Mouse (Mus musculus) MEL (cell line): ENCODE results near the gene Hfe2. TPM values are rescaled to one million over a fixed set of nuclear protein-coding genes. Genes with fewer than 3 reads are reported as not detected.

Experiments
- DNase-seq: peaks from one replicate; pipeline ENCODE4 v3.0.0; 2011; ENCODE audit warnings: low read depth, low spot score
- H3K27ac ChIP-seq: 2 replicates; pipeline ENCODE4 v1.5.1; 2012; ENCODE audit warnings: low read depth, mild to moderate bottlenecking, control low read depth, low read length, moderate library complexity; ENCODE audit not compliant: control insufficient read depth
- H3K27me3 ChIP-seq, 2 experiments: fragments of 150-350 bp in 1 of 2; sonication (generic) in 1 of 2; 2 replicates each; pipeline ENCODE4 v1.6.1; 2012; ENCODE audit warnings: low read length in 2 of 2, mild to moderate bottlenecking in 2 of 2, improper control_type of control experiment in 1 of 2, moderate library complexity in 1 of 2; ENCODE audit not compliant: insufficient read depth in 2 of 2, control insufficient read depth in 1 of 2
- H3K36me3 ChIP-seq, 2 experiments: 2 replicates each; pipeline ENCODE4 v1.6.1; 2012 to 2014; ENCODE audit warnings: low read length in 2 of 2, improper control_type of control experiment in 1 of 2, inconsistent platforms in 1 of 2, mild to moderate bottlenecking in 1 of 2; ENCODE audit not compliant: insufficient read depth in 2 of 2, control insufficient read depth in 1 of 2
- H3K4me1 ChIP-seq, 2 experiments: fragments of 150-350 bp in 1 of 2; sonication (generic) in 1 of 2; 2 replicates each; pipeline ENCODE4 v1.6.1; 2012; ENCODE audit warnings: low read length in 2 of 2, improper control_type of control experiment in 1 of 2, mild to moderate bottlenecking in 1 of 2; ENCODE audit not compliant: insufficient read depth in 2 of 2, control insufficient read depth in 1 of 2
- H3K4me3 ChIP-seq, 2 experiments: fragments of 150-350 bp in 1 of 2; sonication (generic) in 1 of 2; 2 replicates each; pipeline ENCODE4 v1.5.1; 2012; ENCODE audit warnings: low read depth in 2 of 2, low read length in 2 of 2, mild to moderate bottlenecking in 2 of 2, moderate library complexity in 2 of 2, control low read depth in 1 of 2, improper control_type of control experiment in 1 of 2; ENCODE audit not compliant: control insufficient read depth in 1 of 2, insufficient read depth in 1 of 2
- H3K79me2 ChIP-seq: 2 replicates; pipeline ENCODE4 v1.6.1; 2012; ENCODE audit warnings: mild to moderate bottlenecking, low read length, moderate library complexity; ENCODE audit not compliant: control insufficient read depth, poor library complexity, insufficient read depth
- H3K9ac ChIP-seq: 2 replicates; pipeline ENCODE4 v1.6.1; 2012; ENCODE audit warnings: low read depth, mild to moderate bottlenecking, control low read depth, low read length, moderate library complexity; ENCODE audit not compliant: control insufficient read depth, poor library complexity, severe bottlenecking
- H3K9me3 ChIP-seq: fragments of 150-350 bp; sonication (generic); replicated peaks from 2 replicates; pipeline ENCODE4 v1.6.1; 2012; ENCODE audit warnings: mild to moderate bottlenecking, low read length, improper control_type of control experiment, moderate library complexity; ENCODE audit not compliant: insufficient read depth
- CTCF ChIP-seq, 3 experiments: IDR thresholded peaks in 2 of 3; conservative IDR thresholded peaks in 1 of 3; 2 replicates each; pipeline ENCODE4 v1.5.1; 2011 to 2012; ENCODE audit warnings: low read length in 3 of 3, low read depth in 2 of 3, mild to moderate bottlenecking in 2 of 3, improper control_type of control experiment in 1 of 3, inconsistent platforms in 1 of 3, mixed read lengths in 1 of 3, moderate library complexity in 1 of 3; ENCODE audit not compliant: control insufficient read depth in 1 of 3, insufficient read depth in 1 of 3, poor library complexity in 1 of 3, severe bottlenecking in 1 of 3
- E2F4 ChIP-seq: IDR thresholded peaks from 2 replicates; pipeline ENCODE4 v1.6.1; 2011; ENCODE audit warnings: low read depth, low read length, improper control_type of control experiment, borderline replicate concordance
- ELF1 ChIP-seq: IDR thresholded peaks from 2 replicates; pipeline ENCODE4 v1.6.1; 2014; ENCODE audit warnings: low read depth, mild to moderate bottlenecking, inconsistent platforms, low read length, improper control_type of control experiment, moderate library complexity
- ETS1 ChIP-seq: IDR thresholded peaks from 2 replicates; pipeline ENCODE4 v1.6.1; 2012; ENCODE audit warnings: low read depth, mild to moderate bottlenecking, inconsistent platforms, low read length, improper control_type of control experiment, moderate library complexity
- GABPA ChIP-seq: IDR thresholded peaks from 2 replicates; pipeline ENCODE4 v1.6.1; 2012; ENCODE audit warnings: low read depth, mild to moderate bottlenecking, inconsistent platforms, low read length, improper control_type of control experiment, moderate library complexity
- KAT2A ChIP-seq: conservative IDR thresholded peaks from 2 replicates; pipeline ENCODE4 v1.6.1; 2012; ENCODE audit warnings: low read depth, low read length, improper control_type of control experiment, inconsistent platforms
- MAFK ChIP-seq: IDR thresholded peaks from 2 replicates; pipeline ENCODE4 v1.6.1; 2011; ENCODE audit warnings: low read depth, mild to moderate bottlenecking, low read length, improper control_type of control experiment, borderline replicate concordance
- MAX ChIP-seq: IDR thresholded peaks from 2 replicates; pipeline ENCODE4 v1.6.1; 2011; ENCODE audit warnings: low read length, improper control_type of control experiment
- MAZ ChIP-seq: IDR thresholded peaks from 2 replicates; pipeline ENCODE4 v1.6.1; 2012; ENCODE audit warnings: low read depth, mild to moderate bottlenecking, inconsistent platforms, low read length, improper control_type of control experiment
- MEF2A ChIP-seq: IDR thresholded peaks from 2 replicates; pipeline ENCODE4 v1.6.1; 2014; ENCODE audit warnings: low read depth, mild to moderate bottlenecking, inconsistent platforms, low read length, improper control_type of control experiment; ENCODE audit not compliant: poor library complexity, insufficient replicate concordance, severe bottlenecking; ENCODE audit errors: extremely low read depth
- MXI1 ChIP-seq: IDR thresholded peaks from 2 replicates; pipeline ENCODE4 v1.6.1; 2011; ENCODE audit warnings: mild to moderate bottlenecking, low read depth, low read length, improper control_type of control experiment
- MYB ChIP-seq: IDR thresholded peaks from 2 replicates; pipeline ENCODE4 v1.6.1; 2011; ENCODE audit warnings: mild to moderate bottlenecking, low read depth, low read length, improper control_type of control experiment
- POLR2A ChIP-seq, 2 experiments: IDR thresholded peaks; 2 replicates each; pipeline ENCODE4 v1.6.1; 2011 to 2012; ENCODE audit warnings: low read length in 2 of 2, mild to moderate bottlenecking in 2 of 2, control low read depth in 1 of 2, improper control_type of control experiment in 1 of 2, low read depth in 1 of 2, moderate library complexity in 1 of 2; ENCODE audit not compliant: control insufficient read depth in 1 of 2, insufficient read depth in 1 of 2, poor library complexity in 1 of 2
- RCOR1 ChIP-seq: IDR thresholded peaks from 2 replicates; pipeline ENCODE4 v1.6.1; 2012; ENCODE audit warnings: low read depth, mild to moderate bottlenecking, inconsistent platforms, low read length, improper control_type of control experiment
- SIN3A ChIP-seq: IDR thresholded peaks from 2 replicates; pipeline ENCODE4 v1.6.1; 2012; ENCODE audit warnings: low read length, improper control_type of control experiment, inconsistent platforms
- SMC3 ChIP-seq: IDR thresholded peaks from 2 replicates; pipeline ENCODE4 v1.6.1; 2011; ENCODE audit warnings: low read depth, low read length, improper control_type of control experiment
- TAL1 ChIP-seq: IDR thresholded peaks from 2 replicates; pipeline ENCODE4 v1.6.1; 2012; ENCODE audit warnings: mild to moderate bottlenecking, inconsistent platforms, low read length, moderate library complexity, mixed read lengths
- USF1 ChIP-seq: IDR thresholded peaks from 2 replicates; pipeline ENCODE4 v1.6.1; 2014; ENCODE audit warnings: low read depth, mild to moderate bottlenecking, inconsistent platforms, low read length, improper control_type of control experiment, moderate library complexity
- USF2 ChIP-seq, 2 experiments: IDR thresholded peaks; 2 replicates each; pipeline ENCODE4 v1.6.1; 2011 to 2012; ENCODE audit warnings: improper control_type of control experiment in 2 of 2, low read length in 2 of 2, borderline replicate concordance in 1 of 2, inconsistent platforms in 1 of 2, low read depth in 1 of 2, mild to moderate bottlenecking in 1 of 2; ENCODE audit not compliant: insufficient read depth in 1 of 2
- ZMIZ1 ChIP-seq: IDR thresholded peaks from 2 replicates; pipeline ENCODE4 v1.6.1; 2012; ENCODE audit warnings: low read depth, mild to moderate bottlenecking, inconsistent platforms, low read length, improper control_type of control experiment, moderate library complexity
- ZNF384 ChIP-seq: IDR thresholded peaks from 2 replicates; pipeline ENCODE4 v1.6.1; 2012; ENCODE audit warnings: low read depth, mild to moderate bottlenecking, inconsistent platforms, low read length, improper control_type of control experiment
- polyA plus RNA-seq, 2 experiments: library from polyadenylated mRNA; stranded (reverse) in 1 of 2; unstranded in 1 of 2; fragments of >175 nt in 1 of 2; fragments of >200 nt in 1 of 2; gene quantifications; 2 replicates each; pipeline versions ENCODE4 v1.2.1 to v1.2.4; 2012; ENCODE audit warnings: low replicate concordance in 2 of 2, low read depth in 1 of 2; ENCODE audit not compliant: insufficient read length in 2 of 2, insufficient read depth in 1 of 2, missing spikeins in 1 of 2
- total RNA-seq: library from RNA; depleted of rRNA; stranded (reverse); fragments of 300-350 nt; gene quantifications from 2 replicates; pipeline ENCODE4 v1.2.3, GENCODE M21; 2012

The Hfe2 gene
- total and polyA plus RNA-seq, 3 experiments = not detected

GRCm38 (mm10) chr3:96551890-96552289 is 26.9 kb downstream of the Hfe2 start:
- Histone ChIP-seq H3K79me2 (no peaks in the 10 kb centered on the region), H3K27ac (peak overlapping the region; percentile 6; the same call in 1 of the 2 replicates), H3K27me3 (no peaks in the 10 kb centered on the region), H3K4me3 (peak overlapping the region; percentile 27 to 49), H3K9me3 (no peaks in the 10 kb centered on the region)
- TF ChIP-seq TAL1 (no peak), RCOR1 (no peak), USF2 (IDR thresholded peaks at IDR 0.05; ENCODE audit: borderline replicate concordance in 1 of 2, insufficient read depth in 1 of 2, low read depth in 1 of 2, low read length in 2 of 2) (no peak), ELF1 (no peak), ETS1 (no peak), GABPA (no peak), KAT2A (no peak), MEF2A (no peak), SIN3A (no peak), ZNF384 (no peak)
- TF ChIP-seq, all 39 proteins: peak for 0
- peaks cover 0 to 32% of the 10 kb centered on the region in 2 experiments; a peak in 2 of 4 replicates for H3K36me3 ChIP-seq
- H3K9ac ChIP-seq = peak overlapping the region; percentile 43
- H3K4me1 ChIP-seq = peaks cover 23 to 40% of the 10 kb centered on the region in 2 experiments
- peak; percentile 45 for DNase-seq

- DNase-seq = peak; percentile 80
- H3K27ac ChIP-seq = peak overlapping the region; percentile 55
Observed at GRCm38 (mm10) chr3:96553601-96554000, 28.6 kb downstream of the Hfe2 start.

GRCm38 (mm10) chr3:96554251-96554650 is 29.3 kb downstream of the Hfe2 start:
- Histone ChIP-seq H3K4me3 (peak overlapping the region; percentile 37 to 39), H3K4me1 (peaks cover 23 to 34% of the 10 kb centered on the region in 2 experiments), H3K79me2 (peaks cover 19% of the 10 kb centered on the region), H3K9ac (peak overlapping the region; percentile 48), H3K9me3 (no peaks in the 10 kb centered on the region), H3K27me3 (no peaks in the 10 kb centered on the region), H3K27ac (peak overlapping the region; percentile 55), H3K36me3 (peaks cover 0 to 32% of the 10 kb centered on the region in 2 experiments; a peak in 3 of 4 replicates)
- no peak for TF ChIP-seq POLR2A (IDR thresholded peaks at IDR 0.05; ENCODE audit: control insufficient read depth in 1 of 2, insufficient read depth in 1 of 2, low read depth in 1 of 2, low read length in 2 of 2, poor library complexity in 1 of 2)
- no peak for TF ChIP-seq TAL1
- TF ChIP-seq MAFK = no peak
- no peak for TF ChIP-seq CTCF (IDR thresholded peaks at IDR 0.05 in 2 of 3, conservative IDR thresholded peaks at IDR 0.05 in 1 of 3; ENCODE audit: control insufficient read depth in 1 of 3, insufficient read depth in 1 of 3, low read depth in 2 of 3, low read length in 3 of 3, poor library complexity in 1 of 3, severe bottlenecking in 1 of 3)
- TF ChIP-seq MAZ = no peak
- no peak for TF ChIP-seq E2F4
- TF ChIP-seq USF1 = no peak
- TF ChIP-seq MAX = no peak
- no peak for TF ChIP-seq USF2 (IDR thresholded peaks at IDR 0.05; ENCODE audit: borderline replicate concordance in 1 of 2, insufficient read depth in 1 of 2, low read depth in 1 of 2, low read length in 2 of 2)
- no peak for TF ChIP-seq MXI1
- TF ChIP-seq MYB = no peak
- no peak for DNase-seq

More at GRCm38 (mm10) chr3:96553601-96554000, 28.6 kb downstream of the Hfe2 start:
- no peaks in the 10 kb centered on the region for H3K9me3 ChIP-seq
- peaks cover 13% of the 10 kb centered on the region for H3K79me2 ChIP-seq
- peaks cover 23 to 34% of the 10 kb centered on the region in 2 experiments for H3K4me1 ChIP-seq
- peak overlapping the region; percentile 48 for H3K9ac ChIP-seq
- H3K27me3 ChIP-seq = no peaks in the 10 kb centered on the region
- H3K4me3 ChIP-seq = peak overlapping the region; percentile 37 to 39
- peaks cover 0 to 32% of the 10 kb centered on the region in 2 experiments; a peak in 2 of 4 replicates for H3K36me3 ChIP-seq
- TF ChIP-seq SMC3 (no peak), MAZ (no peak), CTCF (IDR thresholded peaks at IDR 0.05 in 2 of 3, conservative IDR thresholded peaks at IDR 0.05 in 1 of 3; ENCODE audit: control insufficient read depth in 1 of 3, insufficient read depth in 1 of 3, low read depth in 2 of 3, low read length in 3 of 3, poor library complexity in 1 of 3, severe bottlenecking in 1 of 3) (no peak), ZNF384 (no peak), USF2 (IDR thresholded peaks at IDR 0.05; ENCODE audit: borderline replicate concordance in 1 of 2, insufficient read depth in 1 of 2, low read depth in 1 of 2, low read length in 2 of 2) (no peak), KAT2A (no peak), TAL1 (no peak), ZMIZ1 (no peak)
